Mouse (Mus musculus): ENCODE data around the gene Treh.

The Treh gene

GRCm38 (mm10) chr9:44735886-44736285 is 62.9 kb downstream of the Treh start:
- DNase-seq (ENCODE audit: low spot score) = no peak

Data from urinary bladder, postnatal 14 days (tissue).